Mouse (Mus musculus) WW6 (cell line): ENCODE results near the gene Rsph10b.
"Not testable (repeated sequence)": the region's sequence is repeated elsewhere in the genome, so short reads cannot be mapped to it uniquely, and the experiment has no call there.

Source experiments
- DNase-seq: peaks from one replicate; pipeline ENCODE4 v3.0.0-alpha.2; 2013; ENCODE audit warnings: low read depth, low spot score

The Rsph10b gene

DNA sequence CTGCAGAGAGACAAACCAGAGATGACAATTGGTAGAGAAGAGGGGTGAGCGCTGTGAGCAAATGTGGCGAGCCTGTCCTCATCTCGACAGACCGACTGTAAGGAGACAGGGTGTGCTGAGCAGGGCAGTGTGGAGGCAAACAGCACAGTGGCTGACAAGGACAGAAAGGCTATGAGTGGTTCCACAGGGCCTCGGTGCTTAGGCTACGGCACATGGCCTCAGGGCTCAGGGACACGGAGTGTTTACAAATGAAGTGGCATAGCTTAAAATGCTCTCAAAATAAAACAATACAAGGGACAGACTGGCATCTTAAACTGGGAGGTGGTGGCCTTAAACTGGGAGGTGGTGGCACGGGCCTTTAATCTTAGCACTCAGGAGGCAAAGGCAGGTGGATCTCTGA is 60.4 kb downstream of the Rsph10b start:
- DNase-seq: no peak

- no peak for DNase-seq
These were observed 61.0 kb downstream of the Rsph10b start for GRCm38 (mm10) chr5:143993849-143994248.

GRCm38 (mm10) chr5:143994632-143995365 is 62.0 kb downstream of the Rsph10b start:
- no peak for DNase-seq

DNA sequence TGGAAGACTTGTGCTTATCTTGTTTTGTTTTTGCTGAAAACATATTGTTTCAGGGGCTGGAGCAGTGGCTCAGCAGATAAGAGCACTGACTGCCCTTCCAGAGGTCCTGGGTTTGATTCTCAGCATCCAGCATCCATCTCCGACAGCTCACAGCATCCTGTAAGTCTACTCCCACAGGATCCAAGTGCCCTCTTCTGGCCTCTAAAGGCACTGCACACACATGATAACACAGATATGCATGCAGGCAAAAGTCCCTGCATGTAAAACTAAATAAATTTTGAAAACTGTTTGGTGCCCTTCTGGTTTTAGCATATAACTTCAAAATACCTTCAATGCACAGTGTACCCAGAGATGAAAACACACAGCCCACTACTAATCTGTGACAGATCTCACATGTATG is 66.6 kb downstream of the Rsph10b start:
- no peak for DNase-seq

DNA sequence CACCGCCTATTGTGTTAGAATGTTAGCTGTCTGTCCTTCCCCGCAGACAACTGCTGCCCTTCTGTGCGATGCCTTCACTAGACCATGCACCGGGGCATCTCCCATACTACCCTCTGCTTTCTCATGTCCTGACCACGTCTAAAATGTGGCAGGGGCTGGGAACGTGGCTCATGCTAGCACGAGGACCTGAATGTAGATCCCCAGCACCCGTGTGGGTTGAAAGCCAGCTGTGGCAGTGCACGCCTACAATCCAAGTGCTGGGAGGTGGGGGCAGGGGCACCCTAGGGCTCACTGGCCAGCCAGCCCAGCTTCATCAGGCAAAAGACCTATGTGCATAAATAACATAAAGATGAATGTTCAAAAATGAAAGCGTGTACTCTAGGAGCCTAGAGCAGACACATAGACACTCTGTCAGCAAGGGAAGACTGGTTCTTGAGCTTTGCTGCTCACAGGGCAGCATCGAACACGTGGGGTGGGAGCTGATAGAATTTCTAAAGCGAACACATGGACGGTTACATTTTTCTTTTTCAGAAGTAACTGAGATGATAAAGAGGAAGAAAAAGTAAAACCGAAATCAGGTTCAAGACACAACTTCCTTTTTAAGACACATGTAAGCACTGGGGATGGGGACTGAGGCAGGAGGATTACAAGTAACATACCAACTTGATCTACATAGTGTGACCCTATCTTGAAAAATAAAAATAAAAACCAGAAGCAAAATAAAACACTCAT is 69.8 kb downstream of the Rsph10b start:
- DNase-seq: no peak

- not testable (repeated sequence) for DNase-seq
These were observed 80.7 kb downstream of the Rsph10b start for GRCm38 (mm10) chr5:144013366-144014134.

DNA sequence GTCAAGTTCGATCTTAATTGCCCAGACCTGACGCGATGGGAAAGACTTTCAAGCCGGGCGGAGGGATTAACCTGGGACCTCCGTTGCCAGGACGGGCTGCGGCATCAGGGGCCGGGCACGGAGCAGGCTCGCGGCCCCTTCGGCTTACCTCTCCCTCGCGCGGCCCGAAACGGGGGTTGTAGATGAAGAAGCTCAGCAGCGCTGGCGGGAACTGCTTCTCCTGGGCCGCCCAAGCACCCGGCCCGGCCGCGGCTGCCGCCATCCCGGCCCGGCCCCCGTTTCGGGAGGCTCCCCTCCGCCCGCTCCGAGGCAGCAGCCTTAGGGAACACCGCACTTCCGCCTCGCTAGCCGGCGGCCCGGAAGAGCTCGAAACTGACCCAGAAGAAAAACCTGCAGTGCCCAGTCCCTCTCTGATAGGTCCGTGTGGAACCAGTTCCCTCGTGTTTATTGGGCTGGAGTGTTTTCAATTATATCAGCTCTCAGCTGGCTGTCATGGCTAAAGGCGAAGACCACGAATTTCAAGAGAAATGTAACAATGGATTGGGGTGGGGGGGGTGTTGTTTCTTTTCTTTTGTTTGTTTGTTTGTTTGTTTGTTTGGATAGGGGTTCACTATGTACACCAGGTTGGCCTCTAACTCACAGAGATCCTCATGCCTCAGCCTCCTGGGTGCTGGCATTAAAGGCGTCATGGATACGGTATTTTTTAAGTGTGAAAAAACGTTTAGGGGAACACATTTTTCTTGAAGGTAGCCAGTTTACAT is 81.9 kb downstream of the Rsph10b start, which contains the start of gene Ccz1:
Ccz1 (minus strand) TSS at position 327 of the 761 bp plus-strand sequence.
- peak; percentile 73 for DNase-seq

- DNase-seq: no peak
These were observed 82.4 kb downstream of the Rsph10b start for GRCm38 (mm10) chr5:144015312-144015650.

- no peak for DNase-seq
These were observed 83.0 kb downstream of the Rsph10b start for GRCm38 (mm10) chr5:144015845-144016244.

GRCm38 (mm10) chr5:144026620-144027263 is 93.9 kb downstream of the Rsph10b start, which contains the start of gene Ocm:
Gene Ocm (minus strand): TSS chr5:144026670.
- no peak for DNase-seq

- DNase-seq: no peak
These were observed 99.7 kb downstream of the Rsph10b start for GRCm38 (mm10) chr5:144032491-144032890.

DNA sequence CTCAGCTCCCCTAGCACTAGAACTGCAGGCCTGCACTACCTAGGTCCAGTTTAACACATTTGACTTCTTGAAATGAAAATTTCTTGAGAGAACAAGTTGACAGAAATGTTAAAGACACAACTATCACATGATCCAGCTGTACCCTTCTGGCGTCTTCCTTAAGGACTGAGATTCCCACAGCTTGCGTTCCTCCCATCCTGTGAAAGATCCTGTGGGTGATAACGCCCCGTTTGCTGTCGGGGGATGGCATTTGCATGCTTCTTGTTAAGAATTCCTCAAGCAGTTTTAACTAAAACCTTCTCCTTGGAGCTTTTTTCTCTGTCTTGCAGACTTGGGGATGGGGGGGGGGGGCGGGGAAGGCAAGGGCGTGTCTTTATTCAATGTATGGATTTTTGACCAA is 101.7 kb downstream of the Rsph10b start:
- DNase-seq: no peak
